In the genomic region with DNA sequence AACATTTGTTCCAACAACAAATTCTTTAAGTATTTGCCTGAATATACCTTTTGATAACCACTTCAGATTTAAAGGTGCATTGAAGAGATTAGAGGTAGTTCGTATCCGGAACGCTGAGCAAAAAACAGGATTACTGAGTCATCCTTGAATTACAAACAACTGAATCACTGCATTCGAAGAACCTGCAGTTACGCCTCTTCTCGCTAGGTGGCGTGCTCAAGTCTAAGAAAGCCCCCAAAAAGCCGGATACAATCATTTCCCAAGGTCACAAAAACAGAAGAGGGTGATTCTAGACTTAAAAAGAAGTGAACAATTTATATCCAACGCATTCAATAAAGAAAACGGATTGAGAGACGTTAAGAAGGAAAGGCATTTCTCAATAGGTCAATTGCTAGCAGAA, we compare ENCODE assay signal across 9 mouse cellular contexts. TPM values are rescaled to one million over a fixed set of nuclear protein-coding genes. Genes with fewer than 3 reads are reported as not detected.
DNase-seq lines count a peak whose midpoint lies in the region; ATAC-seq lines count a peak whose summit lies in the region.
"Had no signal": no experiment of that assay in that cellular context is flagged by ENCODE, and none has a peak within 500 bp of the region (broad histone marks: within the 10 kb centered on the region; RNA-seq: fewer than 3 reads in every experiment).

No protein-coding gene starts in this region.

- no peaks in the 10 kb centered on the region for H3K4me1 ChIP-seq in hindbrain, embryonic 11.5 days (replicated peaks; ENCODE audit: control insufficient read depth, insufficient read depth, low read length)
- peaks cover 3% of the 10 kb centered on the region; the same call in 1 of the 2 replicates for H3K4me1 ChIP-seq in hindbrain, embryonic 13.5 days (replicated peaks)
- H3K4me1 ChIP-seq: embryonic facial prominence, embryonic 13.5 days had no signal

- no peaks in the 10 kb centered on the region for H3K36me3 ChIP-seq in hindbrain, embryonic 11.5 days (ENCODE audit: control insufficient read depth, insufficient read depth, low read length)
- no peaks in the 10 kb centered on the region for H3K36me3 ChIP-seq in hindbrain, embryonic 13.5 days
- H3K36me3 ChIP-seq: embryonic facial prominence, embryonic 13.5 days had no signal

- H3K4me2 ChIP-seq in hindbrain, embryonic 11.5 days (replicated peaks; ENCODE audit: low read depth, low read length): no peak overlapping the region
- H3K4me2 ChIP-seq in hindbrain, embryonic 13.5 days: no peak overlapping the region
- H3K4me2 ChIP-seq: embryonic facial prominence, embryonic 13.5 days had no signal

- no peak overlapping the region for H3K27ac ChIP-seq in hindbrain, embryonic 11.5 days (ENCODE audit: low read depth, low read length)
- H3K27ac ChIP-seq in hindbrain, embryonic 13.5 days: no peak overlapping the region
- H3K27ac ChIP-seq: embryonic facial prominence, embryonic 13.5 days had no signal

- no peak overlapping the region for H3K9ac ChIP-seq in hindbrain, embryonic 11.5 days (ENCODE audit: low read depth, low read length)
- H3K9ac ChIP-seq in hindbrain, embryonic 13.5 days: no peak overlapping the region
- H3K9ac ChIP-seq: embryonic facial prominence, embryonic 13.5 days had no signal

- H3K9me3 ChIP-seq in hindbrain, embryonic 11.5 days (ENCODE audit: control insufficient read depth, low read length): no peaks in the 10 kb centered on the region
- no peaks in the 10 kb centered on the region for H3K9me3 ChIP-seq in hindbrain, embryonic 13.5 days
- H3K9me3 ChIP-seq: embryonic facial prominence, embryonic 13.5 days had no signal

- no peaks in the 10 kb centered on the region for H3K27me3 ChIP-seq in hindbrain, embryonic 11.5 days (ENCODE audit: control insufficient read depth, insufficient read depth, low read length)
- H3K27me3 ChIP-seq in hindbrain, embryonic 13.5 days: no peaks in the 10 kb centered on the region
- H3K27me3 ChIP-seq: embryonic facial prominence, embryonic 13.5 days had no signal

- DNase-seq in hindbrain, embryonic 11.5 days (ENCODE audit: low spot score): peak; percentile 58
- DNase-seq in CD8-positive naive resting alpha-beta T cell, adult 2 months (ENCODE audit: low read depth in 2 of 2, low spot score in 2 of 2): peak; percentile 36 to 41
- peak; percentile 13 for DNase-seq in adrenal gland, postnatal 25 days
- DNase-seq in heart, postnatal 4 days: peak; percentile 31
- DNase-seq in lung, postnatal 10 days: peak; percentile 62
- DNase-seq in thymus, postnatal 25 days: peak; percentile 47
- DNase-seq in ovary, postnatal 14 days (ENCODE audit: low spot score): no peak

- no peak for ATAC-seq in hindbrain, embryonic 11.5 days (ENCODE audit: low FRiP score)
- ATAC-seq in hindbrain, embryonic 13.5 days (ENCODE audit: low FRiP score): no peak

- WGBS in hindbrain, embryonic 11.5 days: 39% methylated on average over 11 of the region's 11 CpGs
- WGBS in hindbrain, embryonic 13.5 days: 34% methylated on average over 11 of the region's 11 CpGs

- no peak overlapping the region for H3K4me3 ChIP-seq in hindbrain, embryonic 11.5 days (ENCODE audit: low read depth, low read length)
- no peak overlapping the region for H3K4me3 ChIP-seq in hindbrain, embryonic 13.5 days
- H3K4me3 ChIP-seq: embryonic facial prominence, embryonic 13.5 days had no signal

RNA-seq across cellular contexts. Expression of a gene that starts 51.9 kb away (rescaled TPM):
- 22.9 and 23.4 TPM in 2 replicates for polyA plus RNA-seq in hindbrain, embryonic 11.5 days (2014; fragmentation: Nextera tagmentation; extraction: Ambion mirVana)
- polyA plus RNA-seq in hindbrain, embryonic 13.5 days (2015; fragmentation: Nextera tagmentation; extraction: Ambion mirVana): 45.8 and 45.9 TPM in 2 replicates
- total RNA-seq in adrenal gland, postnatal 25 days (2021): 18.8 and 22.2 TPM in 2 replicates
- total RNA-seq in heart, postnatal 4 days (2021): 10 to 100 TPM; 21.1 to 22.4 TPM
